Mouse (Mus musculus): Measurements from ENCODE around the gene Nccrp1. TPM values are rescaled to one million over a fixed set of nuclear protein-coding genes. Genes with fewer than 3 reads are reported as not detected.

Gene Nccrp1
- total RNA-seq (2021), result under 1 TPM; 0.33 to 0.62 TPM
- long read RNA-seq, experiment 1, result 0 reads
- long read RNA-seq, experiment 2, result 0 reads

DNA sequence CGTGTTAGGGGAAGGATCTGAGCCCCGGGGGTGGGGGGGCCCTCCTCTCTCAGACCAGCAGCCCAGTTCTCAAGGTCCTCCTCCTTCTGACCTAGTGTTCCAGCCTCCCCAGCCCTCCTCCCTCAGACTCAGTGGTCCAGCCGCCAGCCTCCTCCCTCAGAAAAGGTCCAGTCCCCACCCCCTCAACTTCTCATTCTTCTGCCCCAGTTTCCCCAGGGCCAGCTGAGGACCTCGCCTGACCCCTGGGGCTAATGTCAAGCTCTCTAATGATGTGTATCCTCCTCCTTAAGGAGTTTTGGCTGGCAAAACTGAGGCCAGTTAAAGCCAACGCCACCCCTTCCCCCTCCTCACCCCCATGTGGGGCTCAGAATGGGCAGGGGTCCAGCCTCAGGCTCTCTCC is at the start of gene Nccrp1:
Nccrp1 (minus strand) TSS at position 101 of the 400 bp plus-strand sequence.
- DNase-seq (ENCODE audit: low spot score in 2 of 2), result no peak

DNA sequence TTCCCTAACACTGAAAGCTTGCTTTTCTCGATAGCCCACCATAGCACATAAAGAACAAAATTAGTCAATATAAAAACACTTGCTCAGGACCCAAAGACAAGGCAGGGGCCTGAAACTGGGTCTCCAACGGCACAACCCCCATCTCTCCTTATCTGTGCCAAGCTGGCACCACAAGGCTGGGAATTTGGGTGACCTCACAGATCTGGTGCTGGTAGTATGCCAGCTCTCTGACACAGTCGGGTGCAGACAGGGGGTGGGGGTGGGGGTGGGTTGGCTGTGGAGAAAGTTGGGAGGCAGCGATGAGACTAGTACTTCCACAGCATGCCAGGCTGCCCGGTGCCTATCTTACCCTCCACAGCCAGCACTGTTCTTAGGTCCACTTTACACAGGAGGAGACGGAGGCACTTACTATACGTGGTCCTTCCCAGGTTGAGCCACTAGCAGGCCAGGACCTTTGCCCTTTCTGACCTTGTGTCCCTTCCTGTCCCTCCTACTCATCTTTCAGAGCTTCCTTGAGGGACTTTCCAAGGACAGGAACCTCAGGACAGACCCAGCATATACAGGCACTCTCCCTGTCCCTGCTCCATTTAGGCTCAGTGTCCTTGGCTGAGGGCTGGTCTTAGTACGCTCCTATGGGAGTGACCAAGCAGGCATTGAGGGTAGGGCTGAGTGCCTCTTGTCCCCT is 48.8 kb upstream of the Nccrp1 start:
- DNase-seq (ENCODE audit: low spot score in 2 of 2), result no peak

DNA sequence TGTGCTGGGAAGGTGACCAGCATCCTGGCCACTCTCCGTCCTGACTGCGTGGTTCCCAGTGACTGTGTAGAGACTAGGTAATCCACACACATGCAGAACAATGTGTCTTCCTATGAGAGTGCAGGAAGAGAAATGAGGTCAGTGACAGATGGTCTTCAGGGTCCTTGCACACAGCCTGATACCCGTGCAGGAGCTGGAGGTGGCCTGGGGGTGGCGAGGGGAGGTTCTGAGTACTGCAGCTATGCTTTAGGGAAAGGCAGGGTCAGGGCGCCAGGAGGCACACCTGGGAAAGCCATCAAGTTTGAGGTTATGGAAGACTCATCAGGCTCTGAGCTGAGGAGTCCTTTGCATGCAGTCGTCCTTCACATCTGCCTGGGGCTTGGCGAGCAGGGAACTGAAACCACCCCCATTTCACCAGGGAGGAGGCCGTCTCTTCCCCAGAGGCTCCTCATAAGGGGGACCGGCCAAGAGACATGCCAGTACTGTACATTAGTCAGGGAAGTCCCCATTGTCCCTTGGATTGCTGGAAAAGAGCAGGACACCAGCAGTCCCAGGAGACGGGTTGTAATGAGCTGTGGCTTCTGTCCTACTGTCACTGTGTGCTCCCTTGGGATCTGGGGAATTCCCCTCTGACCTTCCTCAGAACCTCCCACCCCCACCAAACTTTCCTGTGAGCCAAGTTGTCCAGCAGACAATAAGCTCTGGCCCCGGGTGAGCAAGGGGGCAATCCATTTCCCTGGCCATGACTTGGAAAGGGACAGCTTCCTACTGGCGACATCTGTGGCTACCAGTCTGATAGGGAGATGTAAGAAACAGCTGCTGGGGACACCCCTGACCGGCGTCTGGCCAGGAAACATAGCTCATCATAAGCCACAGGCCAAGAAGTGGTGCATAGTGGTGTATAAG is 46.4 kb upstream of the Nccrp1 start:
- DNase-seq (ENCODE audit: low spot score in 2 of 2), result no peak

DNA sequence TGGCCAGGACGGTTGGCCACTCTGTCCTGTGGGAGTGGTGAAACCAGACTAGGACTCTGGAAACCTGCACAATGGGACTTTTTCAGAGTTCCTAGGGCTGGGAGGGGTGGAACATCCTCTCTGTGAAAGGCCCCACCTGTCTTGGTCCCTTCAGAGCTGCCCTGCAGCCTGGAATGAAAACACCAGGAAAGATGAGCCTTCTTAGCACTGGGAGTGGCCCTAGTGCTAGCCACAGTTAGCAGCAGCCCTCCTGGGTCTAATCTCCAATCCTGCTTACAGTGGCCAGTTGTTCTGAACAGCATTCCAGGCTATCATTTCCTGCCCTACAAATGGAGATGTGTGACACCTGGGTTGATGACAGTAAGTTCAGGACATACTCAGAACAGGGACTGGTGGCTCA is 44.8 kb upstream of the Nccrp1 start:
- no peak for DNase-seq (ENCODE audit: low spot score in 2 of 2)

DNA sequence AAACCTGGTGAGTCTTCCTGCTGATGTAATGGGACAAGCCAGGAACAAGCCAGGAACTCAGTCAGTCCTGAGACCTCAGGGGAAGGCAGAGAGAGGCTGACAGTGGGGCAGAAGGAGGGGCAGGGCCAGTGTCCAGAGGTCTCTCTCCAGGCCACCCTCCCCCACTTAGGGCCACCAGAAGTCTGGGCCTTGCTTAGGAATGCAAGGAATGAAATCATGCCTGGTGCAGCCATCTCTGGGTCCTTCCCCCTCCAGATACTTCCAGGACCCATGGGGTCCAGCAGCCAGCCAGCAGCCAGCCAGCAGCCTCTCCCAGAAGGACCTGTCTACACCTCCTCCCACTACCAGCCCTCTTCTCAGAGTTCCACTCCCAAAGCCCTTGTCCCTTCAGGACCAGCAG is 40.6 kb upstream of the Nccrp1 start:
- no peak for DNase-seq (ENCODE audit: low spot score in 2 of 2)

DNA sequence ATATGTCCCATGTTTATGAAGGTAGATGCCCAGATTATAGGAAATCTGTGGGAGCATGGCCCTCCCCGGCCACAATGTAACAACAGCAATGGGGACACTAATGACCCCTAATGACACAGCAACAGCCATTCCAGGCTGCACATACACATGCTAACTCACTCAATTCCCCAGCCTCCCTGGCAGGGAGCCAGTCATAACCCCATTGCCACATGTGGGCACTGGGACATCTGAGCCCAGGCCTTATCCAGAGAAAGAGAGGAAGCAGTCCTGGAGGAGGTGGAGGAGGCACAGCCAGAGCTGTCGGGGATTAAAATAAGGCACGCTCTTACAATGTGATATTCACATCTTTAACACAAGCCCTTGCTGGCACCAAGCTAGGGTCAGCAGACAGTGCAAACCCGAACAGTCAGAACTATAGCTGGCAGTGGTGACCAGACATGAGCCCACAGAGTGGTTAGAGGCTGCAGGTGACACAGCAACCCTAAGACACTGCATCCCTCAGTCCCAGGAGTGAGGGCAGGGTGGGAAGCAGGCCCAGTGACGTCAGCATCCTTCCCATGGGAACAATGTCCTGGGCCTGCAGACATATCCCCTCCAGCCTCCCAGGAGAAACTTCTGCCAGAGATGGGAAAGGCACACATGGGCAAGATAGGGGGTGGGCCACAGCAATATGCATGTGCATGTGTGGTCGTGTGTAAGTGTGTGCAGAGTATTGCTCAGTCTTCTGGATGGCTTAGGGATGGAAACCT is 39.8 kb upstream of the Nccrp1 start:
- no peak for DNase-seq (ENCODE audit: low spot score in 2 of 2)

DNA sequence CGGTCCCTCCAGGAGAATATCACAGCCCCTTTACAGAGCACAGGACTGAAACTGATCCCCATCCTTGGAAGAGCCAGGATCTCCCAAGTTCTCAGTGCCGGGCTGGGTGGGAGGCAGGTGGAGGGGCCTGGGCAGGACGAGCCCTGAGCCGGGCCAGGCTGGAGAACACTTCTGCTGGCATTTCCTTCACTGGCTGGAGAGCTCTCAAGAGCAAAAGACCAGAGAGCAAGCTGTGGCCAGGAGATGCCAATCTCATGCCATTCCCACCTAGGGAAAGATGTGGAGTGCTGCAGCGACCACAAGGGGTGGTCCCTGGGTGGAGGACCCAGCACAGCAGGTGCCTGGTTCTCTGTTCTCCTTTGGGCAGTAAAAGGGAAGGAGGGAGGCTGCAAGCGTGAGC is 37.9 kb upstream of the Nccrp1 start:
- DNase-seq (ENCODE audit: low spot score in 2 of 2), result no peak

DNA sequence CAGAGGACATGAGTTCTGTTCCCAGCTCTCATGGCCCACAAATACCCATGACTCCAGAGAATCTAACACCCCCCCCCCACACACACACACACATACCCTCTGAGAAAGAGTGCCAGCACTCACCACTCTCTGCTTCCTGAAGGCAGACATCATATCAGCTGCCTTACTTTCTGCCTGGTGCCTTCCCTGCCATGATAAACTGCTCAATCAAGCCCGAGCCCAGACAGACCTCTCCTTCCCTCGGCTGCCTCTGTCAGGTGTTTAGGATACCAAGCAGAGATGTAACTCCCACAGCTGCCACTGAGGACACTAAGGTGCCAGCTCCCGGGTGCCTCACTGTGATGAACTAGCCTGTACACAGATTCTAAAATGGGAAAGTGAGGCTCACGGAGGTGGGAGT is 37.4 kb upstream of the Nccrp1 start:
- DNase-seq (ENCODE audit: low spot score in 2 of 2), result no peak

DNA sequence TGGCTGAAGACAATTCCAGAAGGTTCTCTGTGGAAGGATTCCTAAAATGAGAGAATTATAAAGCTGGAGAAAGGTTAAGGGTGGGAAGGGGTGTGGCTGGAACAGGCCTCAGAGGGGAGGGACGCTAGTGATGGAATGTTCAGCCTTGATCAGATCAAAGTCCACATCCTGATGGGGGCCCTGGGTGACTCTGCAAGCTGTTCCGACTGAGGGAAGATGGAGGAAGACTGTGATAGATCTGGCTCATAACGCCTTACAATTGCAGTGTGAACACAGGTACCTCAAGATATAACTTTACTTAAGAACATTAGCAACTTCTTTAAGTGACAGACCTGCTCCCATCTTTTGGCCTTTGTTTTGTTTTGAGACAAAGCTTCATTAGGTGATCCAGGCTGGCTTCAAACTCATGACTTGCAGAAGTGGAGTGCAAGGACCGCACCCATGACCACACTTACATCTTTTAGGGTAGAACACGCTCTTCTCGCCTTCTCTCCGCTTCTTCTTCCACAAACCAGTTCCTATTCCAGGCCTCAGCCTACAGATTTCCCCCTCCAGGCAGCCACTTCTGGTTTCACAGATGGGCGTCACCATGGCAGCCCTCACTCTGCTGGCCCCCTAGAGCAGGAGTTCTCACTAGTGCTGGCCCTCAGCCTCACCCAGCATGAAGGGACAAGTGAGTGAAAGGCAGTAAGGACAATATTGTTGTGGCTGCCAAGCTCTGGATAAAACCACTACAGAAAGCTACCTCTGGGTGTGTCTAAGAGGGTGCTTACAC is 36.7 kb upstream of the Nccrp1 start:
- DNase-seq (ENCODE audit: low spot score in 2 of 2), result no peak

DNA sequence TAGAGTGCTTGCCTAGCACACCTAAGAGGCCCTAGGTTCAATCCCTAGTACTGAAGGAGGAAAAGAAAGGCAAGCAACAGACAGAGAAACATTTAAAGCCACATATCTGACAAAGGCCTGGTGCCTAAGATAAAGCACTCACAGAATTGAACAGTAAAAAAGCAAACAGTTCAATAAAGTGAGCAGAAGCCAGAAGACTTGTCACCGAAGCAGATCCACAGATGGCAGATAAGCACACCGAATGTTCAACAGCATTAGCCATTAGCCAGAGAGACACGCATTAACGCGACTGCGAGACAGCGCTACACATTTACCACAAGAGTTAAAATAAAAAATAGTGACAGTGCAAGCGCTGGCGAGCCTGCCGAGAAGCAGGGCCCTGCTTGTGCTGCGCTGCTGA is 35.8 kb upstream of the Nccrp1 start:
- DNase-seq (ENCODE audit: low spot score in 2 of 2), result peak in 1 of 2 experiments; percentile 62

DNA sequence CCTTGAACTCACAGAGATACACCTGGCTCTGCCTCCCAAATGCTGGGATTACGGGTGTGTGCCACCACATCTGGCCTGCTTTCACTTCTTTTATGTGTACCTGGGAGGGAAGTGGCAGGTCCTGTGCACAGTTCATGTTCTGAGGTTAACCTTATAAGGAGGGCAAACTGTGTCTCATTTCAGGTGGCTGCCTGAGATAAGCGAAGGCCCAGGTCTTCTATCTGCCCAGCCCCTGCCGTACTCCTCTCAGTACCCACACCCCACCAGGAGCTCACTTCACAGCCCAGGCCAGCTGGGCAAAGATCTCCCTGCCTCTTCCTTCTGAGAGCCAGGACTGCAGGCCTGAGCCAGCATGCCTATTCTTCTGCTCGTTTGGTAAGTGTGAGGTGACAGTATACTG is 34.7 kb upstream of the Nccrp1 start:
- DNase-seq (ENCODE audit: low spot score in 2 of 2), result no peak

DNA sequence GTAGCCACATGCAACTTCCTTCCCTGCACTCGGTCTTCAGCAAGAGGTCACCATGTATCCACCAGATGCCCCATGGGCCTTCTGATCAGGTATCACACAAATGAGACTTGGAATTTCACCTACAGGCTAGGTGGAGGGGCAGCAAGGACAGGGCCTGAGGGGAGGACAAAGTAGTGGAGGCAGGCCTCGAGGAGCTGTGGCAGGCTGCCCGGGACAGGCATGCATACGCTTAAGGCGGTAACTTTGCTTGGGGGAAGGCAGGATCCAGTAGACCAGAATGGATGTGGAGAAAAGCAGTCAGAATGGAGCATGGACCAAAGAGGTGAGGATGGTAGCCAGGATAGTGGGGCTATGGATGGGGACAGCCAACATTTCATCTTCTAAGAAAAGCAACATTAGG is 32.8 kb upstream of the Nccrp1 start:
- DNase-seq (ENCODE audit: low spot score in 2 of 2), result no peak

DNA sequence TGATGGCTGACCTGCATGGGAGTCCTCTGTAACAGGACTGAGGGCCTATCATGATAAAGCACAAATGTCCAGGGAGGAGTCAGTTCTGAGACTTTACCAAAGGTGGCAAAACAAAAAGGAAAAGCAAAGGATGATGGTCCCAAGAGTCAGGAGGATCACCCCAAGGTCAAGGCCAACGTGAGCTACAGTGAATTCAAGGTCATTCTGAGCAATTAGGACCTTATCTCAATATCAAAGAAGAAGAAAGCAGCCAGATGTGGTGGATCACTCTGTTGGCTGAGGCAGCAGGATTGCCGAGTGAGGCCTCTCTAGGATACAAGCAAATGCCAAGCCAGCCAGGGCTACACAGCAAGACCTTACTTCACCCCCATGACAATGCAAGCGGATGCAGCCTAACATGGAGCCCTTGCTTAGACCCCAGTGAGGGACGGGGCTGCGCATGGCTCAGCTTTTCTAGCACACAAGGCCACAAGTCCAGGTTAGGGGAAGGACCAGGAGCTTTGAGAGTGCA is 31.5 kb upstream of the Nccrp1 start:
- no peak for DNase-seq (ENCODE audit: low spot score in 2 of 2)

DNA sequence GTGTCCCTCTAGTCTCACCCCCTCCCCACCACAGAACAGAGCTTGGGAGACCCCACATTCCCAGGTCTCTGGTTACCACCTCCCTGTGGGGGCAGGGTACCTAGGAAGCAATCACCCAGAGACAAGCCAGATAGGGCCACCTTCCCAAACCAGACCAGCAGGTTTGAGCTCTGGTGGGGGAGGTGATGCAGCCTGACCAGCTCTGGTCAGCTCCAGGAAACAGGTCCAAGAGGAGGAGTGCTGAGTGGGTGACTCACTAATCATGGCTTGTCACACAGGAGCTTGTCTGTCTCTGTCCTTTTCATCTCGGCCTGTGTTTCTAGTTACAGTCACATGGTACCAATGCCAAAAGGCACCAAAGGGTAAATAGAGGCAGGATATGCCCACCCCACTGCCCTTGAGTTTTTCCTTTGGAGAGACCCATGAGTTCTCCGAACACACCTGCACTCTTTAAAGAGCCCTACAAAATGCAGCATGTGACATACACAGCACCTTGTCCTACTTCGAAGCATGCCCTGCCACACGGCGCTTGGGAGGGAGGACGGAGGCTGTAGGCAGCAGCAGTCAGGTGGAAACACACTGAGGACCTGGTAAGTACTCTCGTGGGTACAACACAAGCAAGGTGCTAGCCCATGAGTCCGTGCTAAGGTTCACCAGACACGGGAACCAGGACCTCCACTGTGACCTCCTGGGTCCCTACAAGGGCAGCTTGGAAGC is 30.9 kb upstream of the Nccrp1 start:
- DNase-seq (ENCODE audit: low spot score in 2 of 2), result no peak

DNA sequence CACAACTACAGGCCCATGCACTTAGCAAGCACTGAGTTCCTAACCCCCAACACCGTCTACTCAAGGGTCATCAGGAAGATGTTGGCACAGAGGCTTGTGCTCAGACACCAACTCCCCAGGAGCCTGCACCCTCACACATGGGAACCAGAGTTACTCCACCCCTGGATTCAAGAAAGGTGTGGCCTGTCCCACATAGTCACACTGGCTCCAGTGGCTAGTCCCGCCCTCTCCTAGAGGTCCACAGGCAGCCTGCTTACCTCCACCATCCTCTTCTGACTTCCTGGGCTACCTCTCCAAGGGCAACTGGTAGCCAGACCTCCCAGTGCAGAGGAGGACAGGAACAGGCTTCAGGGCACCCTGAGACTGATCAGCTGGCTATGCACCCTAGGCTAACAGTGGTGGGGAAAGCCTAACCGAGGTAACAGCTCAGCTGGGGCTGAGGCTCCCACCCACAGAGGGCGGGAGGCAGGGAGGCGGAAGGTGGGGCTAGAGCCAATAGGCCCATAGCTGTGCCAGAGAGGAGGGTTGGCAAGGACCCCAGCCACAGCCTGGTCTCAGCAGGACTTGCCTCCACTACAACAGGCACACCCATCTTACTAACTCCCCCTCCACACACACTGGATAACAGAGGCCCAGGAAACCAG is 29.3 kb upstream of the Nccrp1 start:
- DNase-seq (ENCODE audit: low spot score in 2 of 2), result peak in 1 of 2 experiments; percentile 59

DNA sequence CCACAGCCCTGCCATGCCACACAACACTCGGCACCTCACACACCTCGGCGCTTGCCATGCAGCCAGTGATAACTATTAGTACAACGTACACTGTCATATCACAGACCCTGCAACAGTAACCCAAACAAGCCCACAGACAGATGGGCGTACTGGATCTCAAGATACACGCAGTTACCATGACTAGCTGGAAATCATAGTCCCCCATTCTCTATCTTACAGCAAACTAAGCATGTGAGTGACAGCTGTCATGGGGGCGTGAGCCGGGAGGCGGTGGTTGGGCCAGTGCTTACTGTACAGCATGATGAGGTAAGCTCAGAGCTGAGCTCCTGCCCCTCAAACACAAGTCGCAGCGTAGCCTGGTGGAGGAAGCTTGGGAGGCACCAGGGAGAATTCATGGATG is 28.5 kb upstream of the Nccrp1 start:
- peak; percentile 52 to 82 for DNase-seq (ENCODE audit: low spot score in 2 of 2)

DNA sequence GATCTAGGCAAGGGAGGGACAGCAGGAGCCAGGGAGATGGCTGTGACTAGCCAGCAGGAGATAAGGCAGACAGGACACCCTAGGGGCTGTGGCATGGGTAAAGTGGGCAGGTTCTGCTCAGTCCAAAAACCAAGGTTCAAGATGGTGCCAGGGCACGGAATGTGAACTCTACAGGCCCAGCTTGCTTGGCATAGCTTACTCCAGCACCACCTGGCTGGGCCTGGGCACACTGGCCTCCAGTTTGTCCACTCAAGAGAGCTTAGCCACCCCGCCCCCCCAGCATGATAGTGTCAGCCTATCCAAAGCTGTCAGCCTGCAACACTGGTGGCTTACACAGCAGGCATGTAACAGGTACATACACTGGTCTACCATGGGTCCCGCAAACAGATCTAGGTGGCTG is 26.2 kb upstream of the Nccrp1 start:
- DNase-seq (ENCODE audit: low spot score in 2 of 2), result no peak

DNA sequence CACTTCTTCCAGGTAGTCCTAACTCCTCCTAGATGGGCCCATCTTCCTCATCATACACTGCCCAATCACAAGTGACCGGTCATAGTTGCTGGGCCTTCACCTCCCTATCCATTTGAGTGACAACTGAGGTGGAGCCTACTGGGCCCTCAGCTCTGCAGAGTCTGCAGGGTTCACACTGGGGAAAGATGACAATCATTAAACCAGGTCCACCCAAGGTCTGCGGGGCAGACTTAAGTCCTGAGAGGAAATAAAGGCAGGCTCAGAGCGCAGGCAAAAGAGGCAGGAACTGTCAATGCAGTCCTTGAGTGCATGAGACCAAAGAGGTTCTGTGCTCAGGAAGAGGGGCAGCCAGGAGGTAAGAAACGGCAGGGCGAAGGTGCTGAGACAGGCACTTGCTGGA is 25.6 kb upstream of the Nccrp1 start:
- DNase-seq (ENCODE audit: low spot score in 2 of 2), result no peak

DNA sequence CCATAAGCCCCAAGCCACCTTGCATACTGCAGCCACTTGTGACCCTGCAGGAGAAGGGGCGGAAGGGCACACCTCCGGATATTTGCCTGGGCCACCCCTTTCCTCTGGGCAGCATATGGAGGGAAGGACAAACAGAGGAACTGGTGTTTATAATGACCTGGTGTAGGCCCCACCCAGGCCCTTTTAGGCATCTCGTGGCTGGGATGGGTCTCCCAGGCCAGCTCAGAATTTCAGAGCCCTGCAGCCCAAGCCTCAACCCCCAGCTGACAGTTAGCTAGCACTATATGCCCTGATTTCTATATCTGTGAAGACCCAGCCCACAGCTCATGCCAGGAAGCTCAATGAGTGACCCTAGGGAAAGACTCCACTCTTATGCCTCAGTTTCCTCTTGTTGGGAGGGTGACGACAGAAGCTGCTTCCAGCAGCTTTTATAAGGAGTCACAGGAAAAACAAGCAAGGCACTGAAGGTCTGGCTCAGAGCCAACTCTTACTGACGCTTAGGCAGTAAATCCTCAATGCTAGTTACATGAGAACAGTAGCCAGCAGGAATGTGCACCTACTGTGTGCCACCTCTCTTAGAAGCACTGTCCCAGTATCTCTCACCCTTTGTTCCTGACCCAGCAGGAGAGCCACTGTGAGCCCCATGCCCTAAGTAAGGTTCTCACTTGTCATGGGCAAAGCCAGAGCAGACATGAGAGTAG is 24.1 kb upstream of the Nccrp1 start:
- DNase-seq (ENCODE audit: low spot score in 2 of 2), result no peak
